Comparison of ENCODE assay signal across 13 mouse cellular contexts in genomic region chr13:46339954-46340353, GRCm38 (mm10).
A peak's percentile ranks its signal among the peaks of the same experiment; 100 is the strongest.
DNase-seq lines count a peak whose midpoint lies in the region; ATAC-seq and TF ChIP-seq lines count a peak whose summit lies in the region.
"Had no signal": no experiment of that assay in that cellular context is flagged by ENCODE, and none has a peak within 500 bp of the region (broad histone marks: within the 10 kb centered on the region; RNA-seq: fewer than 3 reads in every experiment).

No protein-coding gene starts in this region.

- no peak overlapping the region for H3K4me3 ChIP-seq in CH12.LX (replicated peaks in 1 of 3; ENCODE audit: low read depth in 2 of 3, low read length in 2 of 3, poor library complexity in 1 of 3)
- H3K4me3 ChIP-seq in spleen, adult 2 months (ENCODE audit: extremely low read depth, insufficient read depth, insufficient read length) = no peak overlapping the region
- H3K4me3 ChIP-seq: myocyte had no signal

- H3K4me1 ChIP-seq in CH12.LX (ENCODE audit: control insufficient read depth in 1 of 2, insufficient read depth in 2 of 2) = peaks cover 21 to 51% of the 10 kb centered on the region in 2 experiments; a peak in 3 of 4 replicates
- peaks cover 15% of the 10 kb centered on the region; the same call in 1 of the 2 replicates for H3K4me1 ChIP-seq in spleen, adult 2 months (ENCODE audit: control insufficient read depth, insufficient read depth, insufficient read length)

- H3K4me2 ChIP-seq in CH12.LX (ENCODE audit: insufficient read depth, low read depth, poor library complexity, severe bottlenecking) = peak overlapping the region; percentile 79
- H3K4me2 ChIP-seq: heart, embryonic 11.5 days had no signal

- H3K9ac ChIP-seq in CH12.LX (ENCODE audit: insufficient read depth, low read depth) = no peak overlapping the region; the same call in 1 of the 2 replicates

- H3K79me2 ChIP-seq in CH12.LX (replicated peaks; ENCODE audit: control insufficient read depth, extremely low read depth, insufficient read depth, poor library complexity, severe bottlenecking) = no peaks in the 10 kb centered on the region

- dilution Hi-C loops in CH12.LX (cut with MboI; ENCODE audit: extremely low pct_ligation_motif_present, extremely low pct_unique_long_range_greater_than_20kb, low sequenced_read_pairs) = no loop called here

- H3K27ac ChIP-seq in CH12.LX (ENCODE audit: insufficient read depth, low read depth) = peak overlapping the region; percentile 32; the same call in 1 of the 2 replicates
- H3K27ac ChIP-seq in spleen, adult 2 months (ENCODE audit: insufficient read depth, low read length) = peak overlapping the region; percentile 47; the same call in 1 of the 2 replicates

- TF ChIP-seq POLR2A in CH12.LX (IDR thresholded peaks at IDR 0.05; ENCODE audit: low read depth, low read length) = no peak; the same call in 1 of the 2 replicates
- no peak for TF ChIP-seq POLR2A in spleen, adult 2 months (IDR thresholded peaks at IDR 0.05; ENCODE audit: low read depth, low read length)

- TF ChIP-seq CTCF in CH12.LX (conservative IDR thresholded peaks at IDR 0.05 in 1 of 2, IDR thresholded peaks at IDR 0.05 in 1 of 2; ENCODE audit: low read depth in 2 of 2, low read length in 2 of 2) = no peak
- no peak for TF ChIP-seq CTCF in spleen, adult 2 months (IDR thresholded peaks at IDR 0.05; ENCODE audit: extremely low read depth, insufficient read depth, insufficient read length, insufficient replicate concordance)

- H3K27me3 ChIP-seq in CH12.LX (replicated peaks) = no peaks in the 10 kb centered on the region
- H3K27me3 ChIP-seq in spleen, adult 2 months (ENCODE audit: control insufficient read depth, insufficient read depth, low read length) = no peaks in the 10 kb centered on the region

- DNase-seq in CD4-positive helper T cell, adult 2 months (ENCODE audit: low read depth, low spot score) = peak; percentile 90
- peak; percentile 84 for DNase-seq in CH12.LX (ENCODE audit: extremely low read depth)
- DNase-seq in lung, postnatal 14 days = peak; percentile 11
- DNase-seq in spleen, adult 2 months (ENCODE audit: low read depth in 1 of 2, low spot score in 2 of 2) = peak; percentile 74
- DNase-seq in neural tube, embryonic 10.5 days (ENCODE audit: extremely low spot score, low spot score) = no peak
- DNase-seq in kidney, postnatal 25 days = no peak
- DNase-seq in urinary bladder, postnatal 10 days (ENCODE audit: low spot score) = no peak
- DNase-seq: embryo, embryonic 11 days; right cerebral cortex, postnatal 14 days had no signal

- TF ChIP-seq EP300 in CH12.LX (IDR thresholded peaks at IDR 0.05; ENCODE audit: low read length) = peak; percentile 72

- no peaks in the 10 kb centered on the region for H3K36me3 ChIP-seq in CH12.LX (replicated peaks in 1 of 2; ENCODE audit: control insufficient read depth in 1 of 2, insufficient read depth in 1 of 2, low read length in 1 of 2)
- no peaks in the 10 kb centered on the region for H3K36me3 ChIP-seq in spleen, adult 2 months (ENCODE audit: control insufficient read depth, insufficient read depth, low read length)

- H3K9me3 ChIP-seq in CH12.LX (replicated peaks; ENCODE audit: low read length) = no peaks in the 10 kb centered on the region

- under 1% methylated on average over 4 of the region's 4 CpGs for WGBS in spleen, adult 2 months

- ATAC-seq in frontal cortex, adult (ENCODE audit: low TSS enrichment) = no peak
- ATAC-seq: intestine, embryonic 16.5 days had no signal

- no peak for TF ChIP-seq RAD21 in CH12.LX (IDR thresholded peaks at IDR 0.05; ENCODE audit: low read depth, low read length)

- in situ Hi-C loops in CH12.LX (cut with MboI; ENCODE audit: low pct_ligation_motif_present, low pct_unique_long_range_greater_than_20kb, low sequenced_read_pairs) = no loop called here

TF ChIP-seq in CH12.LX, 34 proteins besides CTCF, POLR2A, EP300 and RAD21:
- TF ChIP-seq NELFE (IDR thresholded peaks at IDR 0.05; ENCODE audit: low read depth, low read length) (no peak), ELF1 (IDR thresholded peaks at IDR 0.05; ENCODE audit: low read depth, low read length) (peak; percentile 70), MAX (IDR thresholded peaks at IDR 0.05; ENCODE audit: low read length) (peak; percentile 44), CHD1 (IDR thresholded peaks at IDR 0.05; ENCODE audit: low read depth, low read length) (no peak), IRF4 (IDR thresholded peaks at IDR 0.05; ENCODE audit: low read depth, low read length) (peak; percentile 64), USF2 (conservative IDR thresholded peaks at IDR 0.05; ENCODE audit: low read depth, low read length) (peak; percentile 47; the same call in 1 of the 2 replicates), RCOR1 (conservative IDR thresholded peaks at IDR 0.05; ENCODE audit: low read depth, low read length) (no peak), TCF12 (IDR thresholded peaks at IDR 0.05; ENCODE audit: low read depth, low read length) (peak; percentile 71), HCFC1 (IDR thresholded peaks at IDR 0.05; ENCODE audit: low read depth, low read length) (no peak; the same call in 1 of the 2 replicates), MAZ (IDR thresholded peaks at IDR 0.05; ENCODE audit: low read depth, low read length) (no peak), MEF2A (IDR thresholded peaks at IDR 0.05; ENCODE audit: borderline replicate concordance, low read depth, low read length) (no peak; the same call in 1 of the 2 replicates), PAX5 (IDR thresholded peaks at IDR 0.05; ENCODE audit: low read length) (no peak), ZC3H11A (IDR thresholded peaks at IDR 0.05; ENCODE audit: low read depth, low read length) (no peak), NRF1 (IDR thresholded peaks at IDR 0.05; ENCODE audit: low read depth, low read length) (no peak), ETS1 (conservative IDR thresholded peaks at IDR 0.05; ENCODE audit: low read depth, low read length) (peak; percentile 66), USF1 (IDR thresholded peaks at IDR 0.05; ENCODE audit: low read depth, low read length) (peak; percentile 71), KAT2A (IDR thresholded peaks at IDR 0.05; ENCODE audit: insufficient replicate concordance, low read length) (no peak), MAFK (IDR thresholded peaks at IDR 0.05; ENCODE audit: insufficient replicate concordance, low read length) (0 out of 2 replicates have a peak, but pooled peaks have one; percentile 12), SIN3A (IDR thresholded peaks at IDR 0.05; ENCODE audit: low read length) (no peak), MXI1 (IDR thresholded peaks at IDR 0.05; ENCODE audit: low read depth, low read length) (no peak), ZMIZ1 (IDR thresholded peaks at IDR 0.05; ENCODE audit: low read depth, low read length) (no peak), BHLHE40 (IDR thresholded peaks at IDR 0.05; ENCODE audit: low read depth, low read length) (peak; percentile 54), TBP (conservative IDR thresholded peaks at IDR 0.05; ENCODE audit: low read depth, low read length) (no peak)
TF ChIP-seq in CH12.LX: peak in this region for 9.

Comparison
In these comparisons a context has a peak if more than half of its experiments do, and no peak if none do; other contexts are left out.
1. DNase-seq: peak in CD4-positive helper T cell, adult 2 months (single experiment), CH12.LX (single experiment), lung, postnatal 14 days (single experiment) and spleen, adult 2 months (2 of 2); none in neural tube, embryonic 10.5 days (single experiment), kidney, postnatal 25 days (0 of 2) and urinary bladder, postnatal 10 days (single experiment).